Mouse (Mus musculus) small intestine, adult 2 months (tissue): ENCODE data around the gene Slc22a23.

Source experiments
- CTCF ChIP-seq: fragments of 200-500 bp; IDR thresholded peaks from 2 replicates; pipeline ENCODE4 v1.5.1; 2012; ENCODE audit warnings: low read depth, mild to moderate bottlenecking, control low read depth, inconsistent platforms, low read length, moderate library complexity, mixed read lengths; ENCODE audit not compliant: insufficient replicate concordance, insufficient read length; ENCODE audit errors: extremely low read depth
- POLR2A ChIP-seq: fragments of 200-500 bp; IDR thresholded peaks from 2 replicates; pipeline ENCODE4 v1.6.1; 2012; ENCODE audit warnings: low read depth, mild to moderate bottlenecking, control low read depth, inconsistent platforms, low read length, moderate library complexity

- TF ChIP-seq POLR2A (no peak), CTCF (no peak)
Observed at GRCm38 (mm10) chr13:34132299-34132698, 212.7 kb downstream of the Slc22a23 start.
